Mouse (Mus musculus) heart, postnatal 25 days (tissue): ENCODE results near the gene Nepn. TPM values are rescaled to one million over a fixed set of nuclear protein-coding genes. Genes with fewer than 3 reads are reported as not detected.

ENCODE experiments used
- total RNA-seq, 2 experiments: library from RNA; stranded (reverse); gene quantifications; 2 replicates each; pipeline ENCODE4 v1.2.3; 2021

The Nepn gene
- total RNA-seq, 2 experiments from 2014 or later: 0.21 to 0.31 TPM

Other genes with a start within 250 kb of the Nepn start
- not detected for gene Ros1, start 193.7 kb upstream of the Nepn start, total RNA-seq
- gene Dcbld1, start 155.4 kb upstream of the Nepn start, total RNA-seq: 1 to 10 TPM; 3.8 to 4.7 TPM
- not detected for gene Gm26741, start 30.2 kb upstream of the Nepn start, total RNA-seq
- 10 to 100 TPM; 12.5 to 15.0 TPM for gene Gopc, start 6.8 kb upstream of the Nepn start, total RNA-seq
- gene Nus1, start 28.6 kb downstream of the Nepn start, total RNA-seq: 10 to 100 TPM; 28.5 to 28.8 TPM